Mouse (Mus musculus): ENCODE results near the gene Ak5. TPM values are rescaled to one million over a fixed set of nuclear protein-coding genes. Genes with fewer than 3 reads are reported as not detected.

The Ak5 gene
- total RNA-seq, 4 experiments from 2014 or later = 0.11 to 0.25 TPM; not detected in 2

GRCm38 (mm10) chr3:152564516-152565113 lies 103.5 kb downstream of the Ak5 start:
- no peak for DNase-seq (ENCODE audit: low spot score)

DNA sequence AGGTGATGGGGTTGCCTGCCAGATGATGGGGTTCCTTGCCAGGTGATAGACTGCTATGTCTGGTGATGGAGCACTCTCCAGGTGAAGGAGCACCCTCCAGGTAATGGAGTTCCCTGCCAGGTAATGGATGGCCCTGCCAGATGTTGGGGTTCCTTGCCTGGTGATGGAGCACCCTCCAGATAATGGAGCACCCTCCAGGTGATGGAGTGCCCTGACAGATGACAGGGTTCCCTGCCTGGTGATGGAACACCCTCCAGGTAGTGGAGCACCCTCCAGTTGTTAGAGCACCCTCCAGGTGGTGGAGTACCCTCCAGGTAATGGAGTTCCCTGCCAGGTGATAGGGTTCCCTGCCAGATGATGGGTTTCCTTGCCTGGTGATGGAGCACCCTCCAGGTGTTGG lies 104.3 kb downstream of the Ak5 start:
- DNase-seq (ENCODE audit: low spot score) = no peak

- DNase-seq (ENCODE audit: low spot score) = no peak
These were observed 106.5 kb downstream of the Ak5 start for GRCm38 (mm10) chr3:152561708-152562107.

- DNase-seq (ENCODE audit: low spot score) = no peak
These were observed 108.9 kb downstream of the Ak5 start for GRCm38 (mm10) chr3:152559295-152559694.

- no peak for DNase-seq (ENCODE audit: low spot score)
These were observed 110.1 kb downstream of the Ak5 start for GRCm38 (mm10) chr3:152558106-152558505.

- DNase-seq (ENCODE audit: low spot score) = no peak
These were observed 110.5 kb downstream of the Ak5 start for GRCm38 (mm10) chr3:152557659-152558058.

GRCm38 (mm10) chr3:152556919-152557318 lies 111.2 kb downstream of the Ak5 start:
- no peak for DNase-seq (ENCODE audit: low spot score)

GRCm38 (mm10) chr3:152556435-152556834 lies 111.7 kb downstream of the Ak5 start:
- no peak for DNase-seq (ENCODE audit: low spot score)

DNA sequence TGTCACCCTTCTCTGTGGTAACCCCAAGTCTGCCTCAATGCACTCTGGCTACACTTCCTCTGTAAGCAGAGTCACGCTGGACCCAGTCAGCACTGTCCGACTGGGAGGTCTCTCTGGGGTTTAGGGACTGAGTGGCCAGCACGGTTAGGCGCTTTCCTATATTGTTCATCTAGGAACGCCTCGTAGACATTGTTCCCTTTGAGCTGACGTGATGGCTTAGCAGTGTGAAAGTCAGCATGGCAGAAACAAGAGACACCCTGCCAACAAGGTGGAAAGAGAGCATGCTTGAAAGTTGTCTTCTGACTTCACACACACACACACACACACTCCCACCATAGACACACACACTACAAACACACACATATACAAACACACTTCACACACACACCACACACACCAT lies 112.9 kb downstream of the Ak5 start:
- DNase-seq (ENCODE audit: low spot score) = no peak

DNA sequence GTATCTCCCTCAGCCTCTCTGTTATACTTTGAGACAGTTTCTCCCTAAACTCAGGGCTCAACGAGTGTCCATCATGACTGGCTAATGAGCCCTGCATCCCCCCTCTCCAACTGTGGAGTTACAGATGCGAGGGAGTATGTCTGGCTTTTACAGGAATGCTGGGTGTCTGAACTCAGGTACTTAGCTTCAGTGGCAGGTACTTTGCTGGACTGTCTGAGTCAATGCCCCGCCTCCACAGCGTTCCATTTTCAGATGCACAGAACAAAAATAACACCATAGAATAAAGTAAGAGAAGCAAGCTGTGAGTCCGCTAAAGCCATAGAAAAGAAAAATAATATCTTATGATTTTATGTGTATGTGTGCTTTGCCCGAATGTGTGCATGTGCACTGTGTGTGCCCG lies 113.8 kb downstream of the Ak5 start:
- no peak for DNase-seq (ENCODE audit: low spot score)

GRCm38 (mm10) chr3:152552641-152553040 lies 115.5 kb downstream of the Ak5 start:
- DNase-seq (ENCODE audit: low spot score) = no peak

DNA sequence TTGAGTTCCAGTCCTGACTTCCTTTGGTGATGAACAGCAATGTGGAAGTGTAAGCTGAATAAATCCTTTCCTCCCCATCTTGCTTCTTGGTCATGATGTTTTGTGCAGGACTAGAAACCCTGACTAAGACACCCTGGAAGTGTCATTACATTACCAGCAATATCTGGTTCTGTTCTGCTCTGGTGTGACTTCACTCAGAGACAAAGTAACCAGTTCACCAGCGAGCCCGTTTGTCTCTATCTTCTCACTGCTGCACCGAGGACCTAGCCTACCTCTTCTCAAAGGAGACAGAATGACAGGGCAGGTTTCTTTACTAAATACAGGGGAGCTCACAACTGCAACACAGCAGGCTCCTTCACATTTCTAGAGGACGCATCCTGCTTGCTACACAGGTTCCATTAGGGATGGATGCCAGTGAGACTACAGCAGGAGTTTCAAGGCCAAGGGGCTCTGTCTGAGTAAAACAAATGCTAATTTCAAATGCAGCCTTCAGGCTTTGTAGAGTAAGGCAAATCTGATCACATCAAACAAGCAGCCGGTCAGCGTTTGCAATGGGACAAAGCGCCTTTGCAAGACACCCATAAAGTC lies 117.5 kb downstream of the Ak5 start:
- no peak for DNase-seq (ENCODE audit: low spot score)

DNA sequence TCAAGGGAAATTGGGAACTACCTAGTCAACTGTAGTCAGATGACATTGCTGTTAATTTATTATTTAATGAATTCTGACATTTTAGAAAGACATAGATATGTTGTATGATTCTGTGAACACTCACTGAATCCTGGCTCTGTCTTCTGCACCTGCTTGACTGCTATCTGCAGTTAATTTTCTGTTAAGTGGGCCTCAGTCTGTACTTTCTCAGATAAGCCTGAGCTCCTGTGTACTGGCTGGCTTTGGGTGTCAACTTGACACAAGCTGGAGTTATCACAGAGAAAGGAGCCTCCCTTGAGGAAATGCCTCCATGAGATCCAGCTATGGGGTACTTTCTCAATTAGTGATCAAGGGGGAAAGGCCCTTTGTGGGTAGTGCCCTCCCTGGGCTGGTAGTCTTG lies 118.1 kb downstream of the Ak5 start:
- no peak for DNase-seq (ENCODE audit: low spot score)

- no peak for DNase-seq (ENCODE audit: low spot score)
These were observed 123.2 kb downstream of the Ak5 start for GRCm38 (mm10) chr3:152544921-152545320.

DNA sequence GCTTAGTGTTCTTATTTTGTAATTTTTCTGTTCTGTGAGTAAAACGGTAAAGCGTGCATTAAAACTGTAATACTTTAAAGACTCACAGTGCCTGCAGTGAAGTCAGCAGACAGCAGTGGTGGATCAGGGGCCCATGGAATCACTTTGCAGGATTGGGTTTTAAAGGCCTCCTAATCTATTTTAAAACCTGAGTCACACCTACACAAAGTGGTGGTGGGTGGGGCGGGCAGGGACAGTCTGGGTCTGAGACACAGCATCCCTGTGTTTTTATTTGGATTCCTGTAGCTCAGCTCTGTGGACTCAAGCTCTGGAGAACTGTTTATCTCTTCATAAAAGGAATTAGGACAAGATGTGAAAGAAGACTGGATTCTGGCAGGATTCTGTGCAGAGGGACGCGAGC lies 125.9 kb downstream of the Ak5 start:
- no peak for DNase-seq (ENCODE audit: low spot score)

GRCm38 (mm10) chr3:152530344-152530743 lies 137.8 kb downstream of the Ak5 start:
- no peak for DNase-seq (ENCODE audit: low spot score)

GRCm38 (mm10) chr3:152529058-152529972 lies 138.8 kb downstream of the Ak5 start:
- no peak for DNase-seq (ENCODE audit: low spot score)

DNA sequence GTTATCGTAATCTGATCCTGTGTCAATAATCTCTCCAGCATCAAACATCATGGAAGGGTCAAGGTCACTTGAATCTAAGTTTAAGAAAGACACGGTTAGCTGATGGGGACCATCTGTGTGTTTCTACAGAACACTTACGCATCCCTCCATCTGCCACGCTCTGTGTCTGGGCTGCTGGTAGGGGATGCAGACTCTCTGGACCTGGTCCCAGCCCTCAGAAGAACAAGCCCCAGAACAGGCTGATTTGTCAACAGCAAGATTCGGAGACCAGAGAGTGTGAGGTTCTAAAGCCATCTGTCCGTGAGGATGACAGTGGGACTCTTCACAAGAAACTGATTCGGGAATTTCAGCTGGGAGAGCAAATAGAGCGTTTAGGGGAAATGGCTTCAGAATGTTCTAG lies 141.4 kb downstream of the Ak5 start:
- no peak for DNase-seq (ENCODE audit: low spot score)

DNA sequence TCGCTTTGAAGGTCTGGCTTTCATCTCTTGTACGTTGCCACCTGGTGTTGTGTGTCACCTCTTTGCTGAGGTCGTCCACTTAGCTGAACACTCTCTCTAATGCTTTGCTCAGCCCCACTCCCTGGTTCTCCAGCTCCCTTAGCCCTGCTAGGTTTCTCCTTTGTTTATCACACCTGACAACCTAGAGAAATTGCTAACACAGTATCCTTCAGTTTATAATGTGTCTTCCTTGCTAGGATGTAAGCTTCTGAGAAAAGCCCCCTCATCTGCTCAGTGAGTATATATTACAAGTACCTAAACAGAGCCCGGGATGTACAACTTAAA lies 144.9 kb downstream of the Ak5 start:
- no peak for DNase-seq (ENCODE audit: low spot score)

DNA sequence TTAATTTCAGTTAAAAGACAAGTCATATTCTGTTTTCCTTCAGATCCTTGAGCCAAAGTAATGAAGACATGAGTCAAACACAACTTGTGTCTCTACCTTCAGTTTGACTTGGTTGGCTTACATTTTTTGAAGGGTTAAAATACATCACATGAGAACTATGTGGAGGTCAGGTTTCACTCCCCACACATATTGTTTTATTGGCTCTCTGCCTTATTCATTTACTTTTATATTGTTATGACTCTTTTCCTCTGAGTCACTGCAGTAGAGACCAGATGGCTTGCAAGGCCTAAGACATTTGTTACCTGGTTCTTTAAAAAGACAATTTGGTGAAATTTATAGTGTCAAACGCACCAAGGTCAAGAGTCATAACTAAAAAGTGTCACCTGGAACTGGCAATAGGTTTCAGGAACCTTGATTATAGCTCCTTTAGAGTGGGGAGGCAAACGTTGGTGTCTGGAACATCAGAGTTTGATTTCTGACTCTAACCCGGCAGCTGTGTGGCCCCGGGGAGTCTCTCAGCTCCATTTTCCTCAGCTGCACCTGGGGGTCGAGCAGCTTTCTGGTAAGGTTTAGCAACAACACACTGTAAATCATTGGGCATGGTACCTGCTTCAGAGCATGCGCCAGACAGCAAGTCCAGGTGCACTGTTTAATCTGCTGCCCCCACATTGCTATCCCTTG lies 145.4 kb downstream of the Ak5 start:
- DNase-seq (ENCODE audit: low spot score) = no peak

DNA sequence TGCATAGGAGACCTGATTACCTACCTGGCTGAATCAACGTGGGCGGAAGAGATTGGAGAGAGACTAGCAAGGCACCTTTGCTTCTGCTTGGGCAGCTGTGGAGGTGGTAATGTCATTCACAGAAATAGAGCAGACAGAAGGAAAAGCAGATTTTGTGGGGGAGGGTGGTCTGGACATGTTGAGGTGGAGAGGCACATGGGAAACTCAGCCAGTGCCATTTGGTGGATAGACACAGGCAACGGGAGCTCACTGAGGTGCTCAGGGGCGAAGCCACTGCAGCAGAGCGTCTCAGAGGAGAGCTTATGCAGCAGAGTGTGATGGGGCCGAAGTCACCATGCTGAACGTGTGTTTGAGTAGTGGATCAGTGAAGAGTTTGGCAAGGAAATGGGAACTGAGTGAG lies 147.1 kb downstream of the Ak5 start:
- no peak for DNase-seq (ENCODE audit: low spot score)

GRCm38 (mm10) chr3:152520074-152520473 lies 148.1 kb downstream of the Ak5 start:
- DNase-seq (ENCODE audit: low spot score) = no peak
